Mouse (Mus musculus) MEL-GATA-1-ER (cell line): ENCODE measurements around the gene Chst10.

Experiments
- DNase-seq: peaks from one replicate; pipeline ENCODE4 v3.0.0-alpha.2; 2012; ENCODE audit warnings: low read depth; ENCODE audit errors: extremely low read depth

Gene Chst10

GRCm38 (mm10) chr1:38817268-38817667 lies 80.7 kb downstream of the Chst10 start:
- no peak for DNase-seq

GRCm38 (mm10) chr1:38816306-38816705 lies 81.7 kb downstream of the Chst10 start:
- DNase-seq, result no peak
